Comparison of ENCODE assay signal across 8 mouse cellular contexts in the genomic region with DNA sequence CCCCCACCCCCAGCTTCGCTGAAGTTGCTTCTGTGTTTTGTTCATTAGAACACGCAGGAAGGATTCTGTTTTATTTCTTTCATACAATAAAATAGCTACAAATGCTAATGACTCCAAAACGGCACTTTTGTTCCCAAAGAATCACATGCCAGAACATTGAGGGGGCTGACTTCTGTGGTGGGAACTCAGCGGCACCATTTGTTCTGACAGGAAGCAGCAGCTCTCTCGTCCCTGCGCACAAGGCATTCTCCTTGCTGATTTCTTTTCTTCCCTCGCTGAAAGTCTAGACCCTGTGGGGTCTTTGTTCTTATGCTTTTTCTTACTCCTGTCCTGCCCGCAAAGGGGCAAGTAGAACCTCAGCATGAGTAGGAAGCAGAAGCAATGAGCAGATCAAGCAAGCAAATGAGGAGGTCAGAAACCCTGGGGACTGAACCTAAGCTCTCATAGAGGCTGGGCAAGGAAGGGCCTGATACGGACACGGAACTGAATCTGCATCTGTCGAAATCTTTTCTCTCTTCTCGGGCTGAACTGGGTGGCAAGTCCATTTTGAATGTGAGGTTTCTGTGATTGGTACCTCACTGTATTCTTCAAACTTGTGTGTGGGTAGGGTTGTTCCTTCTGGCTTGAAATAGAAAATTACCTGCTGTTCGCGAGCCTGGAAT.
DNase-seq lines count a peak whose midpoint lies in the region; ATAC-seq and TF ChIP-seq lines count a peak whose summit lies in the region.
"Had no signal": no experiment of that assay in that cellular context is flagged by ENCODE, and none has a peak within 500 bp of the region (broad histone marks: within the 10 kb centered on the region; RNA-seq: fewer than 3 reads in every experiment).

No protein-coding gene starts in this region.

- peak overlapping the region; percentile 36; the same call in 1 of the 2 replicates for H3K27ac ChIP-seq in CH12.LX (ENCODE audit: insufficient read depth, low read depth)
- H3K27ac ChIP-seq in midbrain, embryonic 16.5 days (ENCODE audit: low read length) = no peak overlapping the region
- H3K27ac ChIP-seq: embryonic facial prominence, embryonic 12.5 days had no signal

- H3K27me3 ChIP-seq in CH12.LX (replicated peaks) = no peaks in the 10 kb centered on the region
- H3K27me3 ChIP-seq in midbrain, embryonic 16.5 days (ENCODE audit: control insufficient read depth, insufficient read depth, low read depth, low read length) = peaks cover 4% of the 10 kb centered on the region; the same call in 1 of the 2 replicates
- H3K27me3 ChIP-seq: embryonic facial prominence, embryonic 12.5 days had no signal

- peak overlapping the region; percentile 87 for H3K4me2 ChIP-seq in CH12.LX (ENCODE audit: insufficient read depth, low read depth, poor library complexity, severe bottlenecking)
- peak overlapping the region; percentile 19; the same call in 1 of the 2 replicates for H3K4me2 ChIP-seq in midbrain, embryonic 16.5 days (ENCODE audit: low read length)
- H3K4me2 ChIP-seq: embryonic facial prominence, embryonic 12.5 days had no signal

- peak; percentile 1 for DNase-seq in CD4-positive helper T cell, adult 2 months (ENCODE audit: low read depth, low spot score)
- peak; percentile 65 for DNase-seq in CH12.LX (ENCODE audit: extremely low read depth)
- DNase-seq in layer of hippocampus, adult 11-12 months (ENCODE audit: low spot score) = peak; percentile 49
- no peak for DNase-seq in gastrocnemius, adult 8-10 months (ENCODE audit: low spot score in 2 of 2)
- no peak for DNase-seq in ovary, postnatal 36 days (ENCODE audit: low spot score)
- no peak for DNase-seq in kidney, adult 18-20 months

- peaks cover 3 to 6% of the 10 kb centered on the region in 2 experiments; a peak in 1 of 4 replicates for H3K4me1 ChIP-seq in CH12.LX (ENCODE audit: control insufficient read depth in 1 of 2, insufficient read depth in 2 of 2)
- no peaks in the 10 kb centered on the region for H3K4me1 ChIP-seq in midbrain, embryonic 16.5 days (ENCODE audit: control insufficient read depth, insufficient read depth, low read length)
- H3K4me1 ChIP-seq: embryonic facial prominence, embryonic 12.5 days had no signal

- peak overlapping the region in 1 of 3 experiments; percentile 13 for H3K4me3 ChIP-seq in CH12.LX (replicated peaks in 1 of 3; ENCODE audit: low read depth in 2 of 3, low read length in 2 of 3, poor library complexity in 1 of 3)
- no peak overlapping the region for H3K4me3 ChIP-seq in midbrain, embryonic 16.5 days (ENCODE audit: low read depth, low read length)
- H3K4me3 ChIP-seq: embryonic facial prominence, embryonic 12.5 days had no signal

- in situ Hi-C loops in CH12.LX (cut with MboI; ENCODE audit: low pct_ligation_motif_present, low pct_unique_long_range_greater_than_20kb, low sequenced_read_pairs) = no loop called here

- TF ChIP-seq EP300 in CH12.LX (IDR thresholded peaks at IDR 0.05; ENCODE audit: low read length) = no peak

- H3K9ac ChIP-seq in CH12.LX (ENCODE audit: insufficient read depth, low read depth) = peak overlapping the region; percentile 48; the same call in 1 of the 2 replicates
- no peak overlapping the region for H3K9ac ChIP-seq in midbrain, embryonic 16.5 days (ENCODE audit: low read depth, low read length)
- H3K9ac ChIP-seq: embryonic facial prominence, embryonic 12.5 days had no signal

- no peaks in the 10 kb centered on the region for H3K36me3 ChIP-seq in CH12.LX (replicated peaks in 1 of 2; ENCODE audit: control insufficient read depth in 1 of 2, insufficient read depth in 1 of 2, low read length in 1 of 2)
- no peaks in the 10 kb centered on the region for H3K36me3 ChIP-seq in midbrain, embryonic 16.5 days (ENCODE audit: control insufficient read depth, insufficient read depth, low read length)
- H3K36me3 ChIP-seq: embryonic facial prominence, embryonic 12.5 days had no signal

- no peak for TF ChIP-seq RAD21 in CH12.LX (IDR thresholded peaks at IDR 0.05; ENCODE audit: low read depth, low read length)

- WGBS in midbrain, embryonic 16.5 days = 44% methylated on average over 14 of the region's 14 CpGs

- no peak for TF ChIP-seq POLR2A in CH12.LX (IDR thresholded peaks at IDR 0.05; ENCODE audit: low read depth, low read length)

- TF ChIP-seq CTCF in CH12.LX (conservative IDR thresholded peaks at IDR 0.05 in 1 of 2, IDR thresholded peaks at IDR 0.05 in 1 of 2; ENCODE audit: low read depth in 2 of 2, low read length in 2 of 2) = no peak

- no peaks in the 10 kb centered on the region for H3K79me2 ChIP-seq in CH12.LX (replicated peaks; ENCODE audit: control insufficient read depth, extremely low read depth, insufficient read depth, poor library complexity, severe bottlenecking)

- no peaks in the 10 kb centered on the region for H3K9me3 ChIP-seq in CH12.LX (replicated peaks; ENCODE audit: low read length)
- H3K9me3 ChIP-seq in midbrain, embryonic 16.5 days (replicated peaks; ENCODE audit: control insufficient read depth, low read length, poor library complexity, severe bottlenecking) = no peaks in the 10 kb centered on the region
- H3K9me3 ChIP-seq: embryonic facial prominence, embryonic 12.5 days had no signal

- dilution Hi-C loops in CH12.LX (cut with MboI; ENCODE audit: extremely low pct_ligation_motif_present, extremely low pct_unique_long_range_greater_than_20kb, low sequenced_read_pairs) = no loop called here

- no peak for ATAC-seq in midbrain, embryonic 16.5 days

TF ChIP-seq in CH12.LX, 34 proteins besides CTCF, POLR2A, EP300 and RAD21:
- 0 out of 2 replicates have a peak, but pooled peaks have one; percentile 20 for TF ChIP-seq IRF4 (IDR thresholded peaks at IDR 0.05; ENCODE audit: low read depth, low read length)
- TF ChIP-seq KAT2A (IDR thresholded peaks at IDR 0.05; ENCODE audit: insufficient replicate concordance, low read length) = no peak
- no peak for TF ChIP-seq USF2 (conservative IDR thresholded peaks at IDR 0.05; ENCODE audit: low read depth, low read length)
- TF ChIP-seq MYC (IDR thresholded peaks at IDR 0.05; ENCODE audit: low read depth, low read length) = no peak
- no peak for TF ChIP-seq CHD1 (IDR thresholded peaks at IDR 0.05; ENCODE audit: low read depth, low read length)
- TF ChIP-seq GABPA (IDR thresholded peaks at IDR 0.05; ENCODE audit: insufficient replicate concordance, low read depth, low read length) = no peak
- TF ChIP-seq MAZ (IDR thresholded peaks at IDR 0.05; ENCODE audit: low read depth, low read length) = no peak
- TF ChIP-seq CHD2 (IDR thresholded peaks at IDR 0.05; ENCODE audit: low read length) = no peak
- TF ChIP-seq NELFE (IDR thresholded peaks at IDR 0.05; ENCODE audit: low read depth, low read length) = no peak
- TF ChIP-seq BHLHE40 (IDR thresholded peaks at IDR 0.05; ENCODE audit: low read depth, low read length) = no peak
- no peak for TF ChIP-seq ZC3H11A (IDR thresholded peaks at IDR 0.05; ENCODE audit: low read depth, low read length)
- TF ChIP-seq MEF2A (IDR thresholded peaks at IDR 0.05; ENCODE audit: borderline replicate concordance, low read depth, low read length) = no peak
- TF ChIP-seq MAX (IDR thresholded peaks at IDR 0.05; ENCODE audit: low read length) = no peak
- peak; percentile 43; the same call in 1 of the 2 replicates for TF ChIP-seq ELF1 (IDR thresholded peaks at IDR 0.05; ENCODE audit: low read depth, low read length)
- TF ChIP-seq ZKSCAN1 (IDR thresholded peaks at IDR 0.05; ENCODE audit: borderline replicate concordance, low read depth, low read length) = no peak
- no peak for TF ChIP-seq SIN3A (IDR thresholded peaks at IDR 0.05; ENCODE audit: low read length)
- TF ChIP-seq TBP (conservative IDR thresholded peaks at IDR 0.05; ENCODE audit: low read depth, low read length) = no peak

Comparison
In these comparisons a context has a peak if more than half of its experiments do, and no peak if none do; other contexts are left out.
1. DNase-seq: peak in CD4-positive helper T cell, adult 2 months (single experiment), CH12.LX (single experiment) and layer of hippocampus, adult 11-12 months (single experiment); none in gastrocnemius, adult 8-10 months (0 of 2), ovary, postnatal 36 days (single experiment) and kidney, adult 18-20 months (single experiment).